Mouse (Mus musculus) ZHBTc4 (cell line): ENCODE results near the gene Herc1.
A peak's percentile ranks its signal among the peaks of the same experiment; 100 is the strongest.
"Not testable (repeated sequence)": the region's sequence is repeated elsewhere in the genome, so short reads cannot be mapped to it uniquely, and the experiment has no call there.

Source experiments
- DNase-seq: peaks from one replicate; pipeline ENCODE4 v3.0.0-alpha.2; 2011; ENCODE audit warnings: low read depth, low spot score

Herc1 gene

GRCm38 (mm10) chr9:66349144-66349859 is 948 bp upstream of the Herc1 start:
- no peak for DNase-seq

DNA sequence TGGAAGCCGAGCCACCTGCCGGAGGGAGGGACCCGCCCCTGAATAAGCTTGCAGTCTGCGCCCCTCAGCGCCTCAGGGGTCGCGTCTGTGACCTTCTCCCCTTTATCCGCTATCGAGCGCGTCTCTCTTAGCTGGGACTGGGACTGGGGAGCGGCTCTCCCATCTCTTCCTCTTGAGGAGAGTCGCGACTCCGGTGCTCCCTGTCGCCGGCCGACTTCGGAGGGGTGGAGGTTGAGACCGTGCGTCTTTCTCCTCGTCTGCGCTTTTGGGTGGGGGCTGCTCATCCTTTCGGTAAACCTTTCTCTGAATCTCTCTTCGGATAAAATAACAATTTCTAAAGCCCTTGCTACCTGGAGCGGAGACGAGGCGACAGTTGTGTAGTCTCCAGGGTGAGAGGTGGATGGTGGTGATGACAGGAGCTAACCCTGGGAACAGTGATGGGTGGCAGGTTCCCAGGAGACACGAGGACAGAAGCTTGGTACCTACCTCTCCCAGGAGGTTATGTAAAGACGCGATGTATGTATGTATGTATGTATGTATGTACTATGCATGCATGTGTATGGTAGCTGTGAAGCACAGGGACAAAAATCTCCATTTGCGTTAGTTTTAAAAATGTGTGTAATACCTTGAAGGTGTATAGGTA is 659 bp downstream of the Herc1 start:
- peak; percentile 74 for DNase-seq

- no peak for DNase-seq
Measured at GRCm38 (mm10) chr9:66352704-66353103, 2.5 kb downstream of the Herc1 start.

DNA sequence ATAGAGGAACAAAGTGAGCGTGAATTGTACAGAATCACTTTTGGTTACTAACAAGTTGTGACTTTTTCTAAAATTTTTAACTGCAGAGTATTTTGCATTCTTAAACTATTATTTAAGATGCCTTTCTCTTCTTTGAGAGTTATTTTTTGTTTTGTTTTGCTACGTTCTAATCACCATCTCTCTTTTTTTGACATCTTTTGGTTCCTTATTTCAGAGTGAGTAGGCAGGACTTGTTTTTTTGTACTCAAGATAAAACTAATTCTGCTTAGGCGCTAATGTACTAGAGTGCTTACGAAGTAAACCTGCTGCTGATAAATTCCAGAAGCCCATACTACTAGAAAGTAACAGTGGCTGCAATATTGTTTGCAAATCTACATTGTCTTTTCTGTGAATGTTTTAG is 8.9 kb downstream of the Herc1 start:
- no peak for DNase-seq

- DNase-seq, result no peak
Measured at GRCm38 (mm10) chr9:66360143-66360690, 10.0 kb downstream of the Herc1 start.

GRCm38 (mm10) chr9:66368890-66369433 is 18.7 kb downstream of the Herc1 start:
- DNase-seq, result peak; percentile 12

DNA sequence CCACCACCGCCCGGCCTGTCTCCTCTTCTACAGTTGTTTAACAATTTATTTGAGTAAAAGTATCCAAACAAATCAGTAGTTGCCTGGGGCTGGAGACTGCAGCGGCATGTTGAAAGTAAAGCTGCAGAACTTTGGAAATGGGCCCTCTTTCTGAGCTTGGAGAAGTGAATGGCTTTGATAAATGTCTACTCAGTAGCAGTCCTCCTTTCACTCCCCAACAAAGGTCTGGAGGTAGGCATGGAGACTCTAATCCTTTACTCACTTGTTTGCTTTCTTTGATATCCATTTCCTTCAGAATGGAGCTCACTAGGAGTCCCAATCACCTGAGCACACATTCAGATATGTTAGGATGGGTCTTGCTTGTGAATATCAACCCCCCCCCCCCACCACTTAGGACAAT is 20.1 kb downstream of the Herc1 start:
- peak; percentile 56 for DNase-seq

DNA sequence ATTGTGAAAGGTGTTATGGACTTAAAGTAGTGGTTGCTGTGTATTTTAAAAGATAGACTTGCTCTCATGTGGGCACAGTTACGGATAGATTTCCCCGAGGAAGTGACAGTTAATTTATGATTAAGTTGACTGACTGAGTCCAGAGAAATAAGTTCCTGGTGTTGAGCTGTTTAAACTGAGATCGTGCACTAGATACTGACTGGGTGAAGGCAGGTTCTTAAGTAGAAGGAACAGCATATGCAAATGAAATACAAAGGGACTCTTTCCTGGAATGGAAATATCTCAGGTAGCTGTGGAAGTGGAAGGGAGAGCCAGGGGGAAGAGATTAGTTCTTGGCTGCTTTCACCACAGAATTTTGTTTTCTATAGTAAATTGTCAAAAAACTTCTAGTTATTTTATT is 20.6 kb downstream of the Herc1 start:
- DNase-seq, result no peak

- peak; percentile 34 for DNase-seq
Measured at GRCm38 (mm10) chr9:66373432-66373831, 23.2 kb downstream of the Herc1 start.

DNA sequence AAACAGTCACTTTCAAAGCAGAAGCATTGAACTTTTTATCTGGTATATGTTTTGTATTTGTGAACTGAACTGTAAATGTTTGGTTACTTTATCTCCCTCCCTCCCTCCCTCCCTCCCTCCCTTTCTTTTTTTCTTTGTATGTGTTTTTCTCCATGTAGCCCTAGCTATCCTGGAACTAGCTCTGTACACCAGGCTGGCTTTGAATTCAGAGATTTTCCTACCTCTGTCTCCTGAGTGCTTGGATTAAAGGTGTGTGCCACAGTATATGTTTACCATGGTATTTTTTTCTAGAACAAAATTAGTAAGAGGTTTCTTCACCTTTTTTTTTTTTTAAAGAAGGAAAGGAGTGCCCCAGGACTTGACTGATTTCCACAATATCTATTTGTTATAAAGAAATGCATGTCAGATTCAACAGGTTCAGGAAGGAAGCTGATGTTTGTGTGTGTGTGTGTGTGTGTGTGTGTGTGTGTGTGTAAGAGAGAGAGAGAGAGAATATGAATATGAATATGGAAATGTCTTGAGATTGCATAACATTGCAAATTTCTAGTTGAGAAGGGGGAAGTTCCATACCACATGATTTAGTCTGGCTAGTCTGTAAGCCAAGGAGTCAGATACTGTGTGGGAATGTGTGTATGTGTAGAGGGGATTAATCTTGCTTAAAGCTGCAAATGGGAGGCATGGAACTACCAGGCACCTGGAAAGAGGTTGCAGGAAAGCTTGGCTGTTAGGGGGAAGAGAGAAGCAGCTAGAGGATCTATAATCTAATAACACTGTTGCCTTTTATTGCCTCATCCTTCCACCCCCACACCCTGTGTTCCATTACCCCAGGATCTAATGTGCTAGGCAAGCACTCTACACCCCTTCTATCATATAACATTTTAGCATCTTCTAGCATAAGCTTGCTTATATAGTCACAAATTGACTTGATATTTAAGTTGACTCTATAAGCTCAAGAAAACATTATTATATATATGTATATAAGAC is 24.5 kb downstream of the Herc1 start:
- no peak for DNase-seq

- no peak for DNase-seq
Measured at GRCm38 (mm10) chr9:66383417-66383816, 33.2 kb downstream of the Herc1 start.

DNA sequence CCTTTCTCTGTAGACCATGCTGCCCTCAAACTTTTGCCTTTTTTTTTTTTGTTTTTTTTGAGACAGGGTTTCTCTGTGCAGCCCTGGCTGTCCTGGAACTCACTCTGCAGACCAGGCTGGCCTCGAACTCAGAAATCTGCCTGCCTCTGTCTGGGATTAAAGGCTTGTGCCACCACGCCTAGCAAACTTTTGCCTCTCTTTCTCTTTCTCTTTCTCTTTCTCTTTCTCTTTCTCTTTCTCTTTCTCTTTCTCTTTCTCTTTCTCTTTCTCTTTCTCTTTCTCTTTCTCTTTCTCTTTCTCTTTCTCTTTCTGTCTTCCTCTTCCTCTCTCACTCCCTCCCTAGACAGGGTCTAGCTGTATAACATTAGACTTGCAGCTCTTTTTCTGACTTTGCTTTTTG is 40.1 kb downstream of the Herc1 start:
- DNase-seq, result not testable (repeated sequence)

DNA sequence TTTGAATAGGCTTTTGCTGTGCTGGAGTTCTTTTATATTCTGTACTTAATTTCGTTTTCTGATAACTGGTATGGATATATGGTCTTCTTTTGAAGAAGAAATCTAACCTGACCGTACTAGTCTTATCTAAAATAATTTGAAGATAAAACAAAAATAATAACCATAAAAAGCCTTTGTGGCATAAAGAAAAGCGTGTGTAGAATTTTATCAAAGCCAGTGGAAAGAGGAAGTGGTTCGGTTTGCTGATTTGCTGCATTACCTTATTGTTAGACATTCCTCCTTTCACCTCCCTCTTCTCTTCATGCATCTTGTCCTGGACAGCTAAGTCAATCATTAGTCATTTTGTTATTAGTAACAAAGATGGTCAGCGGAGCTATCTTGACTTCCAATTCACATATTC is 43.1 kb downstream of the Herc1 start:
- DNase-seq, result no peak

DNA sequence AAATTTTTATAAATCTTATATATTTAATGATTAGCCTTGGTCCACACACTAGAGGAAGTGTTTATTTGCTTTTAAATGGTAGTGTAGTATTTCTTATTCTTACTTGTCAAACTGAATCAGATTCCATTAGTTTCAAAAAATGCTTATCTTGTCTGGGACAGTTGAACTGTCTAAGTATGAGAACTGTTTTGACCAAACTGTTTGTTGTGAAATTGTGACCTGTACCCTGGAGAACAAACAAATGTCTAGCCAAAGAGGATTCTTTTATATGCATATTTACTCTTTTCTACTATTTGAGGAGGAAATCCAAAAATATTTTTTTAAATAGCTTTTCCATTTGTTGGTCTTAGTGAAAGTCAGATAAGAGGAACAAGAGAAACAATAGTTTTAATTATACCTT is 73.2 kb downstream of the Herc1 start:
- no peak for DNase-seq

- no peak for DNase-seq
Measured at GRCm38 (mm10) chr9:66440007-66440406, 89.8 kb downstream of the Herc1 start.

DNA sequence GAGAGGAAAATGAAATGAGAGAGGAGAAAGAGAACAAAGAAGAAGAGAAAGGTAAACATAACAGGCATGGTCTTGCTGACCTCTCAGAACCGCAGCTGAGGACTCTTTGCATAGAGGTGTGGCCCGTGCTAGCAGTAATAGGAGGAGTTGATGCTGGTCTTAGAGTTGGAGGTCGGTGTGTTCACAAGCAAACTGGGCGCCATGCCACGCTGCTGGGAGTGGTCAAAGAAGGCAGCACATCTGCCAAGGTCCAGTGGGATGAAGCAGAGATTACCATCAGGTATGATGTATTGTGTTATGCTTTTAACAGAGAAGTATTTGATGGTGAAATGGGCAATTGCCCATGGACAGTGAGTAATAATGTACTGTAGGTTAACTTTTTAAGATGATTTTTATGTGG is 98.0 kb downstream of the Herc1 start:
- no peak for DNase-seq

DNA sequence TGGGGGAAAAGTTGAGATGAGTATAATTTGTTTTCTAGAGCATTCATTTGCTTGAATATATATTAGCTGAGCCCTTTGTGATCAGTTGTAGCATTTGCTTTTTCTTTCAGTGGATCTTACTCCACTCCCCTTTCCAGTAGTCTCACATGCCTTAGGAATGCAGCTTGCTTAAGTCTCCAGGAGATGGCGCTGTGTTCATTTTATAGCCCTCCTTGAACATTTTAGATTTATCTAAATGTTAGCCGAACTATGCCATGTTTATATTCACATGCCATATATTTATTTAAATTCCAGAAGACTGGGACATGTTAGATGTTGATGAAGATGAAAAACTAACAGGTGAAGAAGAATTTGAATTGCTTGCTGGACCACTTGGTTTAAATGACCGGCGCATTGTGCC is 114.8 kb downstream of the Herc1 start:
- DNase-seq, result peak; percentile 55

DNA sequence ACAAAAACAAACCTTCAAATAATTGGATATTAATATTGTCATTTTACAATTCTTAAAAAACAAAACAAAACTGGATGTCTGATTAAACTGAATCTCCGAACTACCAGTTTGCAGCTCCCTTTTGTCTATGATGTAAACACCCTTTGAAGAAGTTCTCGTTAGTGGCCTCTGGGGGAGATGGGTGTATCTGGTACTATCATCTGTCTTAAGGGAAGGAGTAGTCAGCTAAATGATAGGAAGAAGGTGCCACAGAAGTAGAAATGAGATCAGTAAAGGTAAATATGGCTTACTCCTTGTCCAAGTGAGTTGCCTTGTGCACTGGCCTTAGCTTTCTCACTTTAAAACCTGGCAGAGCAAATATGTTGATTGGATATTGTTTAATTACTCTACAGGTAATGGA is 127.5 kb downstream of the Herc1 start:
- no peak for DNase-seq

GRCm38 (mm10) chr9:66483429-66483828 is 133.2 kb downstream of the Herc1 start:
- no peak for DNase-seq

DNA sequence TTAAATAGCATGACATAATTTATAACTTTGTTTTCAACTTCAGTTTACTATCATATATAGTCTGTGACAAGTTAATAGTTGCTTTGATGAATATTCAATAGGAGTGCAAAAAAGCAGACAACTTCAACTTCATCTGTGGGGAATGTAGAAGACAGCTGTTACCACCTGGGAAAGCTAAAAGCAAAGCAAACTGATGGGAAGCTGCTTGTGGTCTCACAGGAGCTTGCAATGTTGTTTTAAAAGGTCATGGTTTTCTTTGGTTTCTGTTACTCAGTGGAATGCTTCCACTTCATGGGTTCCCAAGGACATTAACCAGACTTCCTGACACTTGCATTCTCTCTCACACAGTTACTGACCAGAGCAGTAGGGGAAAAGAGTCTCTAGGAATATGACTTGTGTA is 138.5 kb downstream of the Herc1 start:
- no peak for DNase-seq

- DNase-seq, result no peak
Measured at GRCm38 (mm10) chr9:66492361-66492760, 142.1 kb downstream of the Herc1 start.

DNA sequence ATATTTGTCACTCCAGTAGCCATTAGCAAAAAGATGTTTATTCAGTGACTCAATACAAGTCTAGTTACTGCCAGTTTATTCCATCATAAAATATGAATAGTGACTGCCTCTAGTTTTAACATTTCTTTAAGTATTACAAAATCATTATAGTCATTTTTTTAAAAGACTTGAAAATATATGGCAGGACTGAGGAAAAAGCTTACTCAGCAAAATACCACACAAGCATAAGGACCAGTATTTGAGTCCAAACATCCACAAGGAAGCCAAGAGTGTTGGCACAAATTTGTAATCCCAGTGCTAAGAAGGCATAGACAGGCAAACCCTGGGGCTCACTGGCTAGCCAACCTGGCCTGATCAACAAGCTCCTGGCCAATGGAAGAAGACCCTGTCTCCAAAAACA is 143.7 kb downstream of the Herc1 start:
- DNase-seq, result no peak
